Mouse (Mus musculus) right cerebral cortex, adult 18-20 months (tissue): ENCODE measurements around the gene Dmac2.

ENCODE experiments used
- DNase-seq: peaks from one replicate; pipeline ENCODE4 v3.0.0; 2022; ENCODE audit warnings: mixed read lengths

The Dmac2 gene

GRCm38 (mm10) chr7:25655601-25656428, 36.6 kb downstream of the Dmac2 start:
- DNase-seq = no peak

GRCm38 (mm10) chr7:25657785-25658184, 38.6 kb downstream of the Dmac2 start:
- no peak for DNase-seq

GRCm38 (mm10) chr7:25658657-25659472, 39.7 kb downstream of the Dmac2 start, which contains the start of the genes Bckdha and Exosc5:
Gene Bckdha (minus strand): TSS chr7:25658981.
Gene Exosc5 (plus strand): TSS chr7:25659164.
- DNase-seq = peak; percentile 99

- no peak for DNase-seq
These were observed 47.2 kb downstream of the Dmac2 start for GRCm38 (mm10) chr7:25666381-25666780.

GRCm38 (mm10) chr7:25669158-25669557, 49.9 kb downstream of the Dmac2 start:
- DNase-seq = no peak

- no peak for DNase-seq
These were observed 50.4 kb downstream of the Dmac2 start for GRCm38 (mm10) chr7:25669631-25670030.

GRCm38 (mm10) chr7:25670096-25670495, 50.9 kb downstream of the Dmac2 start:
- no peak for DNase-seq

- no peak for DNase-seq
These were observed 52.5 kb downstream of the Dmac2 start for GRCm38 (mm10) chr7:25671686-25672085.

- no peak for DNase-seq
These were observed 53.2 kb downstream of the Dmac2 start for GRCm38 (mm10) chr7:25672442-25672841.

- DNase-seq = no peak
These were observed 55.1 kb downstream of the Dmac2 start for GRCm38 (mm10) chr7:25674297-25674696.

- DNase-seq = no peak
These were observed 55.6 kb downstream of the Dmac2 start, which contains the start of gene Tmem91 for GRCm38 (mm10) chr7:25674719-25675300. Gene Tmem91 (minus strand): TSS chr7:25675166.
